Mouse (Mus musculus) forebrain, embryonic 15.5 days (tissue): ENCODE data around the gene Lrrc7. TPM values are rescaled to one million over a fixed set of nuclear protein-coding genes. Genes with fewer than 3 reads are reported as not detected.

Source experiments
- ATAC-seq: fragments of 200-750 bp; cut with Nextera tagmentation; replicated peaks from 2 replicates; pipeline ENCODE4 v1.8.0; 2017; ENCODE audit warnings: mild to moderate bottlenecking, moderate TSS enrichment, moderate library complexity
- H3K27ac ChIP-seq: fragments of 300-500 bp; sonication (generic); replicated peaks from 2 replicates; pipeline ENCODE4 v1.5.1; 2015; ENCODE audit warnings: mild to moderate bottlenecking, inconsistent platforms
- H3K27me3 ChIP-seq: fragments of 300-500 bp; sonication (generic); 2 replicates; pipeline ENCODE4 v1.6.1; 2015; ENCODE audit warnings: inconsistent platforms
- H3K36me3 ChIP-seq: fragments of 300-500 bp; sonication (generic); 2 replicates; pipeline ENCODE4 v1.6.1; 2015; ENCODE audit warnings: mild to moderate bottlenecking, inconsistent platforms
- H3K4me1 ChIP-seq: fragments of 300-500 bp; sonication (generic); 2 replicates; pipeline ENCODE4 v1.6.1; 2015; ENCODE audit warnings: inconsistent platforms
- H3K4me2 ChIP-seq: fragments of 300-500 bp; sonication (generic); replicated peaks from 2 replicates; pipeline ENCODE4 v1.6.1; 2015; ENCODE audit warnings: mild to moderate bottlenecking, inconsistent platforms
- H3K4me3 ChIP-seq: fragments of 300-500 bp; sonication (generic); 2 replicates; pipeline ENCODE4 v1.5.1; 2015; ENCODE audit warnings: mild to moderate bottlenecking, inconsistent platforms
- H3K9ac ChIP-seq: fragments of 300-500 bp; sonication (generic); replicated peaks from 2 replicates; pipeline ENCODE4 v1.6.1; 2015; ENCODE audit warnings: mild to moderate bottlenecking, inconsistent platforms
- H3K9me3 ChIP-seq: fragments of 300-500 bp; sonication (generic); 2 replicates; pipeline ENCODE4 v1.6.1; 2016; ENCODE audit warnings: inconsistent platforms
- WGBS: fragments of 180-500 bp; shearing (Covaris S2); methylation state at CpG from one replicate; pipeline ENCODE4 v1.1.7; 2015; ENCODE audit warnings: mixed read lengths; 5-methylcytosine and 5-hydroxymethylcytosine counted together
- polyA plus RNA-seq: library from polyadenylated mRNA; unstranded; fragments of >200 nt; fragmentation: Nextera tagmentation; extraction: Ambion mirVana; gene quantifications from 2 replicates; pipeline ENCODE4 v1.2.1, GENCODE M21; 2015

The Lrrc7 gene
- polyA plus RNA-seq, 1 experiment from 2014 or later, result 17.2 TPM

- no peak for ATAC-seq
- no peak overlapping the region for H3K4me3 ChIP-seq
- no peaks in the 10 kb centered on the region for H3K4me1 ChIP-seq
- H3K27ac ChIP-seq, result no peak overlapping the region
- H3K9ac ChIP-seq, result no peak overlapping the region
- H3K36me3 ChIP-seq, result no peaks in the 10 kb centered on the region
- H3K27me3 ChIP-seq, result no peaks in the 10 kb centered on the region
- WGBS, result 91% methylated on average over 4 of the region's 4 CpGs
- H3K4me2 ChIP-seq, result no peak overlapping the region
- no peaks in the 10 kb centered on the region for H3K9me3 ChIP-seq
Measured at GRCm38 (mm10) chr3:158093919-158094318, 468.1 kb downstream of the Lrrc7 start.

GRCm38 (mm10) chr3:158091601-158092000 lies 470.4 kb downstream of the Lrrc7 start:
- Histone ChIP-seq H3K4me3 (no peak overlapping the region), H3K36me3 (no peaks in the 10 kb centered on the region), H3K27me3 (no peaks in the 10 kb centered on the region), H3K4me2 (no peak overlapping the region), H3K9me3 (no peaks in the 10 kb centered on the region), H3K9ac (no peak overlapping the region), H3K4me1 (no peaks in the 10 kb centered on the region), H3K27ac (no peak overlapping the region)
- WGBS, result 81% methylated on average over 3 of the region's 3 CpGs
- no peak for ATAC-seq

GRCm38 (mm10) chr3:158077828-158078227 lies 484.2 kb downstream of the Lrrc7 start:
- 80% methylated on average over 5 of the region's 5 CpGs for WGBS
- no peaks in the 10 kb centered on the region for H3K36me3 ChIP-seq
- H3K9ac ChIP-seq, result no peak overlapping the region
- no peaks in the 10 kb centered on the region for H3K4me1 ChIP-seq
- no peaks in the 10 kb centered on the region for H3K27me3 ChIP-seq
- no peak overlapping the region for H3K4me2 ChIP-seq
- H3K9me3 ChIP-seq, result no peaks in the 10 kb centered on the region
- no peak for ATAC-seq
- H3K4me3 ChIP-seq, result no peak overlapping the region
- no peak overlapping the region for H3K27ac ChIP-seq

GRCm38 (mm10) chr3:158077380-158077772 lies 484.6 kb downstream of the Lrrc7 start:
- 49% methylated on average over 1 of the region's 1 CpGs for WGBS
- Histone ChIP-seq H3K27ac (no peak overlapping the region), H3K9ac (no peak overlapping the region), H3K4me3 (no peak overlapping the region), H3K27me3 (no peaks in the 10 kb centered on the region), H3K4me1 (no peaks in the 10 kb centered on the region), H3K4me2 (no peak overlapping the region), H3K9me3 (no peaks in the 10 kb centered on the region), H3K36me3 (no peaks in the 10 kb centered on the region)
- ATAC-seq, result no peak

GRCm38 (mm10) chr3:158076685-158077379 lies 485.2 kb downstream of the Lrrc7 start:
- Histone ChIP-seq H3K9ac (no peak overlapping the region), H3K36me3 (no peaks in the 10 kb centered on the region), H3K4me1 (no peaks in the 10 kb centered on the region), H3K9me3 (no peaks in the 10 kb centered on the region), H3K4me3 (no peak overlapping the region), H3K4me2 (no peak overlapping the region), H3K27me3 (no peaks in the 10 kb centered on the region), H3K27ac (no peak overlapping the region)
- ATAC-seq, result no peak
- WGBS, result 45% methylated on average over 4 of the region's 4 CpGs

- Histone ChIP-seq H3K9ac (no peak overlapping the region), H3K36me3 (no peaks in the 10 kb centered on the region), H3K27me3 (no peaks in the 10 kb centered on the region), H3K4me1 (no peaks in the 10 kb centered on the region), H3K27ac (no peak overlapping the region), H3K4me3 (no peak overlapping the region), H3K9me3 (no peaks in the 10 kb centered on the region), H3K4me2 (no peak overlapping the region)
- 94% methylated on average over 2 of the region's 2 CpGs for WGBS
- ATAC-seq, result no peak
Measured at GRCm38 (mm10) chr3:158075004-158075403, 487.0 kb downstream of the Lrrc7 start.

- 70% methylated on average over 9 of the region's 9 CpGs for WGBS
- Histone ChIP-seq H3K4me1 (no peaks in the 10 kb centered on the region), H3K27ac (no peak overlapping the region), H3K36me3 (peaks cover 9% of the 10 kb centered on the region; the same call in 1 of the 2 replicates), H3K4me2 (no peak overlapping the region), H3K9me3 (no peaks in the 10 kb centered on the region), H3K9ac (no peak overlapping the region), H3K4me3 (no peak overlapping the region), H3K27me3 (no peaks in the 10 kb centered on the region)
- no peak for ATAC-seq
Measured at GRCm38 (mm10) chr3:158068613-158069263, 493.3 kb downstream of the Lrrc7 start.

- 92% methylated on average over 7 of the region's 7 CpGs for WGBS
- Histone ChIP-seq H3K9ac (no peak overlapping the region), H3K27ac (no peak overlapping the region), H3K9me3 (no peaks in the 10 kb centered on the region), H3K4me1 (no peaks in the 10 kb centered on the region), H3K36me3 (peaks cover 9% of the 10 kb centered on the region; the same call in 1 of the 2 replicates), H3K27me3 (no peaks in the 10 kb centered on the region), H3K4me2 (no peak overlapping the region), H3K4me3 (no peak overlapping the region)
- no peak for ATAC-seq
Measured at GRCm38 (mm10) chr3:158067916-158068315, 494.1 kb downstream of the Lrrc7 start.

- 93% methylated on average over 2 of the region's 2 CpGs for WGBS
- no peak overlapping the region for H3K4me2 ChIP-seq
- no peak for ATAC-seq
- no peaks in the 10 kb centered on the region for H3K4me1 ChIP-seq
- no peak overlapping the region for H3K27ac ChIP-seq
- H3K9me3 ChIP-seq, result no peaks in the 10 kb centered on the region
- no peaks in the 10 kb centered on the region for H3K27me3 ChIP-seq
- peaks cover 9% of the 10 kb centered on the region; the same call in 1 of the 2 replicates for H3K36me3 ChIP-seq
- H3K4me3 ChIP-seq, result no peak overlapping the region
- no peak overlapping the region for H3K9ac ChIP-seq
Measured at GRCm38 (mm10) chr3:158065256-158065655, 496.8 kb downstream of the Lrrc7 start.

- Histone ChIP-seq H3K4me1 (no peaks in the 10 kb centered on the region), H3K36me3 (peaks cover 25% of the 10 kb centered on the region), H3K4me2 (no peak overlapping the region), H3K27me3 (no peaks in the 10 kb centered on the region), H3K9ac (no peak overlapping the region), H3K27ac (no peak overlapping the region), H3K9me3 (no peaks in the 10 kb centered on the region), H3K4me3 (no peak overlapping the region)
- 0 out of 2 replicates have a peak, but pooled peaks have one; percentile 41 for ATAC-seq
- 95% methylated on average over 5 of the region's 5 CpGs for WGBS
Measured at GRCm38 (mm10) chr3:158061811-158062523, 500.1 kb downstream of the Lrrc7 start.

- no peaks in the 10 kb centered on the region for H3K4me1 ChIP-seq
- H3K27me3 ChIP-seq, result no peaks in the 10 kb centered on the region
- no peak for ATAC-seq
- no peak overlapping the region for H3K4me3 ChIP-seq
- H3K27ac ChIP-seq, result no peak overlapping the region
- WGBS, result 94% methylated on average over 2 of the region's 2 CpGs
- no peaks in the 10 kb centered on the region for H3K9me3 ChIP-seq
- H3K4me2 ChIP-seq, result no peak overlapping the region
- H3K36me3 ChIP-seq, result peaks cover 32% of the 10 kb centered on the region
- H3K9ac ChIP-seq, result no peak overlapping the region
Measured at GRCm38 (mm10) chr3:158060621-158061291, 501.3 kb downstream of the Lrrc7 start.

- H3K4me2 ChIP-seq, result no peak overlapping the region
- no peaks in the 10 kb centered on the region for H3K9me3 ChIP-seq
- H3K27ac ChIP-seq, result no peak overlapping the region
- 82% methylated on average over 2 of the region's 2 CpGs for WGBS
- ATAC-seq, result no peak
- no peak overlapping the region for H3K4me3 ChIP-seq
- no peak overlapping the region for H3K9ac ChIP-seq
- H3K27me3 ChIP-seq, result no peaks in the 10 kb centered on the region
- H3K4me1 ChIP-seq, result no peaks in the 10 kb centered on the region
- H3K36me3 ChIP-seq, result peaks cover 20% of the 10 kb centered on the region
Measured at GRCm38 (mm10) chr3:158049508-158049907, 512.5 kb downstream of the Lrrc7 start.
